Mouse (Mus musculus) left cerebral cortex, postnatal 25 days (tissue): ENCODE results near the gene Cybrd1. TPM values are rescaled to one million over a fixed set of nuclear protein-coding genes. Genes with fewer than 3 reads are reported as not detected.

Experiments
- DNase-seq, 2 experiments: peaks; one replicate each; pipeline ENCODE4 v3.0.0; 2022; ENCODE audit warnings: low spot score in 2 of 2, mixed read lengths in 1 of 2
- intact Hi-C: fragments of 180-260 bp; cut with DNase I; formaldehyde crosslinking; loops from one replicate; pipeline ENCODE4 v1.15.1; 2025
- total RNA-seq, 2 experiments: library from RNA; stranded (reverse); gene quantifications; 2 replicates each; pipeline ENCODE4 v1.2.3; 2021

Cybrd1 gene
- total RNA-seq, 2 experiments from 2014 or later = 2.0 to 2.2 TPM

DNA sequence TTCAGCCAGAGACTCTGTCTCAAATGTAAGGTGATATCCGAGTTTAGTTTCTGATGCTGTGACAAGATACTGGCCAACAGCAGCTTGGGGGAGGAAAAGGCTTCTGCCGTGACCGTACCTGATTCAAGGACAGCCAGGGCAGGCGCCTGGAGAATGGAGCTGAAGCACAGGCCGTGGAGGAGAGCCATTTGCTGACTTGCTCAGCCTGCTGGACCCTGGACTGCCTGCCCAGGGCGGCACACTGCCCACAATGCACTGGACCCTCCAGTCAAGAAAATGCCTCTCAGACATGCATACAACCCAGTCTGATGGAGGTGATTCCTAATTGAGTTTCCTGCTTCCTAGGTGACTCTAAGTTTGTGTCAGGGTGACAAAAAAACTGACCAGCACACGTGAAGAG is 43.8 kb downstream of the Cybrd1 start:
- intact Hi-C loops = no loop called here
- DNase-seq = no peak

DNA sequence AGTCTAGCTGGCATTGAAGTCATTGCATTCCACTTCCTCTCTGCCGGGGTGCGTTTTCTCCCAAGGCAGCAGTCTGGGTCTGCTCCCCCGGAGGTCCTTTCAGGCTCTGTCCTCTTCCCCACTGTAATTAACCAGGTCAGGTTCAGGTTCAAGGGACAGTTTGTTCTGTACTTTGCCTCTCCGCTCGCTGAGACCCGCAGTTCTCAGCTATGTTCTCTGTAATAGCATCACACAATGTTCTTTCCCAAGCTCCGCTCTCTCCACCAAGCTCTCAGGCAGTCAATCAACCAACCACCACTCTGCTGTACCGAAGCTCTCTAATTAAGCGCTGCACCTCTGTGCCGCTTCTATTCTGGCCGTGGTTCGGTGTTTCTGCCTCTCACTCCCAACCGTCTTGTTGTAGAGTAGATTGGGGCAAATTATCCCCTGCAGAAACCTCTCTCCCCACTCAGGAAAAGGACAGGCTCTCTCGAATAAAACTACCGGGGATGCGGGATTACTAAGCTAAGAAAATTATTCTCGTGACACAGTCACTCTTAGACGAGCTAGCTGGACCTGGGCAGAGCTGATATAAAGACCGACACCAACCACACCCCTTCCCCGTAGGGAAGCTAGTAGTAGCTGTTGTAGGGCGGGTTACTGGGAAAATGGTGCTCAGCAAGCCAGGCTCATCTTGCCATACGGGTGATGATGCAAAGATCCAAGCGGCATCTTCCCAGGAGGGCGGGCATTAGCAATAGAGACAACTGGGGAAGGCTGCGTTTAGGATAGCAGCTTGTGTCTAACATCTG is 45.3 kb downstream of the Cybrd1 start:
- intact Hi-C loops = no loop called here
- no peak for DNase-seq

DNA sequence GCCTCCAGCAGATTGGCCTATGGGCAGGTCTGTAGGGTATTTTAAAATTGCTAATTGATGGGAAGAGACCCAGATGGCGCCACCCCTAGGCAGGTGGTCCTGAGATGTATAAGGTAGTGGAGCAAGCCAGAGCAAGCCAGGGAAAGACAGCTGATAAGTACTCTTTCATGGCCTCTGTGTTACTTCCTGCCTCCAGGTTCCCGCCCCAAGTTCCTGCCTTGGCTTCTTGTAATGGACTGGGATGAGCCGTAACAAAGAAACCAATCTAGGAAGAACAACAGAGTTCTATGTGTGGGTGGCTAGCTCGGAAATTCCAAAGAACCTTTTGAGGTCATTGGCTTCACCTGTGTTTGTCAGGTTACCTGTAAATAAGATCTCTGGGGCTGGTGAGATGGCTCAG is 49.5 kb downstream of the Cybrd1 start:
- intact Hi-C loops = no loop called here
- DNase-seq = no peak

DNA sequence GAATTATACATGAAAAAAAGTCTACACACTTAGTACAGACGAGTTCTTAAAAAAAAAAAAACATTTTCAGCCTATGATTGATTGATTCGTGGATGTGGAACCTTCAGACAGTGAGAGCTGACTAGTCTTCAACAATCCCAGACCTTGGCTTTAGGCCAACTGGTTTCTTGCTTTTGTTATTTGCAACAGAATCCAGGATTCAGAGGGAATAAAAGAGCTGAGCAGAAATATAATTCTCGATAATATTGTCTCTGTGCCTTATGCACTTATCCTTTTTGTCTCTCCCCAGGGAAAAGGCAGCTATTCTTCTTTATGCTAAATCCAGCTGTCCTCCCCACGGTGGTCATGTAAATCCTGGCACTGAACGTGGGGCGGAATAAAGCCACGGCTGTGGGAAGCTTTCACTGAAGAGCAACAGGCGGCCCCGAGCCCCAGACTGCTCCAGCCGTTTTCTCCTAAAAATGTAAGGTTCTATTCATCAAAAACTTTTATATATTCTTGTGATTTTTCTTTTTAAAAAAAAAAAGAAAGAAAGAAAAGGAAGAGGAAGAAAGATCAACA is 50.8 kb downstream of the Cybrd1 start:
- intact Hi-C loops = no loop called here
- no peak for DNase-seq

DNA sequence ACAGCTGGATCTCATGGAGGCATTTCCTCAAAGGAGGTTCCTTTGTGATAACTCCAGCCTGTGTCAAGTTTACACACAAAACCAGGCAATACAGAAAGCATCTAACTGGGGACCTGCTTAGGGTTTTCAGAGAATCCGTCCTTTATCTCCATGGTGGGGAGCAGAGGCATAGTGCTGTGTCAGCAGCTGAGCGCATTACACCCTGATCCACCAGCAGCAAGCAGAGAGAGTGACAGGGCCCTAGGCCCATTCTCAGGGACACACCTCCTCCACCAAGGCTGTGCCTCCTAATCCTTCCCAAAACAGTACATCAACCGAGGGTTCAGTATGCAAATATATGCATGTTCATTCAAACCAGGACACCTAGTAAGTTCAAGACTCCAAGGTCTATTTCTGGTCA is 55.3 kb downstream of the Cybrd1 start:
- intact Hi-C loops = no loop called here
- DNase-seq = no peak

DNA sequence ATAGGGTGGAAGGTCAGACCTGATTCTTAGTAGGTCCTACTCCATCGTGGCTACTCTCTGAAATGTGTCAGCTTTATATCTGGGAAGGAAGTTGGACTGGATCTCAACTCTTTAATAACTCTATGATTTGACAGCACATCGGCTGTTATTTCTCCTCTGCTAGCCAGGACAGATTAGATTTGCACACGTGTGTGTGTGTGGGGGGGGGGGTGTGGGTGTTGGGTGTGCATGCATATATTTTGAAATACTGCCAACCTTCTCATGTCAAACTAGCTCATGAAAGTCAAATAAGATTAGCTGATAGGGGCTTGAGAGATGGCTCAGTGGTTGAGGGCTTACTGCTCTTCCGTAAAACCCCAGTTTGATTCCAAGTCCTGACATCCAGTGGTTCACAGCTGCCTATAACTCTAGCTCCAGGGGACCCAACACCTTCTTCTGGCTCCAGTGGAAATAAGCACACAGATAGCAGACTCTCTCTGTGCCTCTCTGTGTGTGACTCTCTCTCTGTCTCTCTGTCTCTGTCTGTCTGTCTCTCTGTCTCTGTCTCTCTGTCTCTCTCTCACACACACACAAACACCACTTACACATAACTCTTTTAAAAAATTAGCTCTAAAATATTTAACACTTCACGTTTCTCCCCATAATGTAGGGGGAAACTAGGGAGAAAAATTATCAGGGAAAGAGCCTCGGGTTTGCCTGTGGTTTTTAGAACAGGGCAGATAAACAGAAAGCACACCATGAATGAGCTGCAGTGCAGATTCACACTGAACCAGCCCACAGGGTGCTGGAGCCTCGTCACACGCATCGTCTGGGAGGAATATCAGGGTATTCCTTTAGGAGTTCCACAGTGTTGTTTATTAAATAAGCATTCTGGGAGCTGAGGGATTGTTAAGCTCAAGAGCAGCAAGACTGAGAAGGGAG is 58.9 kb downstream of the Cybrd1 start:
- intact Hi-C loops = no loop called here
- no peak for DNase-seq

DNA sequence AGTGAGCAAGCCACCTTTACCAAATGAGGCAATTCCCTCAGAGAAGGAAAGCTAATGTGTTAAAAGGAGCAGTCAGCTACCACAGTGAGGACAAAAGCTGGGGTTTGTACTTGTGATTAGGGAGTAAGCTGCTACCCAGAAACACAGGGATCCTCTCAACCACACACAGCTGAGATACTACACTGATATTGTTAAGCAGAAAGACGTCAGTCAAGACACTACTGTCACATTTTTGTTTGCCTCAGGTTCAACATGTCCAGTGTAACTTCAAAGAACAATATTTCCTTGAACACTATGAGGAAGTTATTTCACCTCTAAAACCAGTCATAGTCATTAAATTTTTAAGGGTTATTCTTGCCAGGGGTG is 59.5 kb downstream of the Cybrd1 start:
- intact Hi-C loops = no loop called here
- DNase-seq = no peak

DNA sequence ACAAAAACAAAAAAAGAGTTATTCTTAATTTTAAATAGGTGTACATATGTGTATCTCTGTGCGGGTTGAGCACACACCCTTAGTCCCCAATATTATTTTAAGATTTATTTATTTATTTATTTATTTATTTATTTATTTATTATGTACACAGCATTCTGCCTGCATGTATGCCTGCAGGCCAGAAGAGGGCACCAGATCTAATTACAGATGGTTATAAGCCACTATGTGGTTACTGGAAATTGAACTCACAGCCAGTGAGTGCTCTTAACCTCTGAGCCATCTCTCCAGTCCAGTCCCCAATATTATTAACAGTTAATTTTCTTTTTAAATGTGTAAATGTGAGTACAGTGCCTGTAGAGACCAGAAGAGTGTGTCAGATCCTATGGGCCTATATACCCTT is 60.0 kb downstream of the Cybrd1 start:
- DNase-seq = no peak
- intact Hi-C loops = no loop called here

DNA sequence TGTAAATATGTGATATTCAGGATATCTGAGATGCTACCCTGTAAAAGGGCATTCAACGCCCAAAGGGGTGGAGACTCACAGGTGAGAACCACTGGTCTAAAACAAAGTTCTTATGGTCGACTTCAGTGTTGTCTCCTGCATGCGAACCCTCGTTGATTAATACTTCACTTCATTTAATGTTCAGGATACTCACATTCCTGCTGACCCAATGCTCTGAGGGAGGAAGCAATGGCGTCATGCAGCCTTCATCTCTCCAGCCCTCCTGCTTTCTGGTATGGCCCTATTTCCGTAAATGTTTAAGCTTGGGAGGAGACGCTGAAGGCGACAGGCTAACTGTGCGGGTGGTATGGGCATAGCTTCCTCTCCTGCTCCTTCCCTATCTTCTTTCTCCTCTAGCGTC is 62.0 kb downstream of the Cybrd1 start:
- no peak for DNase-seq
- intact Hi-C loops = no loop called here

DNA sequence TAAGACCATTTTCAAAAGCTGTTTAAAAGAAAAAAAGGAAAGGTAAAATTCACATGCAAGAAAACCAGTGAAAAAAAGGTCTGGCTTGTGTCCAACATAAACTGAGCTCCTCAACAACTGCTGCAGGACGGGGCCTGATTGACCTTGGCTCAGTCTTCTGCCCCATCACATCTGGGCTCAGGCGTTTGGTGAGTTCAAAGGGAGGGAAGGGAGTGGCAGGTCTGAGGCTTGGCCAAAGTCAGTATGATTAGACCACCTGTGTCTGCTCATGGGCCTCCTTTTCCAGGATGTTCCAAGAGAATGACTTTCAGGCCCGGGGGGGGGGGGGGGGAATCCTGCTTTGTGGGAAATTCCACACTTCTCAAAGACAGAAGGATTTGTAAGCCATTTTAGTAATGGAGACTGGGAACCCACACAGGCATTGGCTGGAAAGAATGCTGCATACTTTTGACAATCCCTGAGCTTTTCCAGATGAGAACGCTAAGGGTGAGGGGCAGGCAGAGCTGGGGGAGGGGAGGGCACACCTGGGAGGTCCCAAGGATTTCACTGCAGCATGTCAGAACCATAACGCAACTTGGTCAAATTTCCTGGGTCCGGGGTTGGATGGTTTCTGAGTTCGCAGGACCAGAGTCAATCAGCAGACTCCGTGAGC is 63.0 kb downstream of the Cybrd1 start:
- intact Hi-C loops = no loop called here
- no peak for DNase-seq

DNA sequence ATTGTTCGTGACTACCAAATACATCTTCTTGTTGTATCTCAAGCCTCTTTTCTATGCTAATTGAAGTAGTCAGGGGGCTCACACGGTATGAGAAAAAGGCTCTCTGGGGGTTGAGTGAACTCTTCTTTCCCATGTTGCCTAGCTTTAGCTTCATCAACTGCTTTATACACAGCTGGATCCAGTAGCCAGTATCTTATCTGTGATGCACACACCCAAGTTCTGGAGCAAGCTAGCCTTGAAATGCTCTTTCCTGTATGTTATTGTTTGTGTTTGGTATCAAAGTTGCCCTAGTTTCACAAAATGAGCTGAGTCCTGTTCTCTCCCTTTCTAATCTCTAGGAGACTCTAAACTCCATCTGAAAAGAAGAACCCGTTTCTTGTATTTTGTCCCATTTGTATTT is 70.2 kb downstream of the Cybrd1 start:
- intact Hi-C loops = no loop called here
- DNase-seq = no peak

DNA sequence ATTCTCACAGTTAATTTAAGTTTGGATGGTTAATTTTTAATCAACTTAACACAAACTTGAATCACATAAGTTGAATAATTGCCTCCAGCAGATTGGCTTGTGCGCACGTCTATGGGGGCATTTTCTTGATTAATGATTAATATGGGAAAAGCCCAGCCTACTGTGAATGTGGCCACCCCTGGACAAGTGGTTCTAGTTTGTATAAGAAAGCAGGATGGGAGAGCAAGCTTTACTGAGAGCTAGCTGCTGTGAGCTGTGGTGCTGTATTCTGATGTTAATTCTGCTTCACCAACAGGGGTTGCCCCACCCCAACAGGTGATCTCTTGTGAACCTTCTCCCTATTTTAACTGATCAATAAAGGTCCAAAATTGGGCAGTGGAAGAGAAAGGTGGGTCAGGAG is 71.1 kb downstream of the Cybrd1 start:
- no peak for DNase-seq
- intact Hi-C loops = no loop called here

DNA sequence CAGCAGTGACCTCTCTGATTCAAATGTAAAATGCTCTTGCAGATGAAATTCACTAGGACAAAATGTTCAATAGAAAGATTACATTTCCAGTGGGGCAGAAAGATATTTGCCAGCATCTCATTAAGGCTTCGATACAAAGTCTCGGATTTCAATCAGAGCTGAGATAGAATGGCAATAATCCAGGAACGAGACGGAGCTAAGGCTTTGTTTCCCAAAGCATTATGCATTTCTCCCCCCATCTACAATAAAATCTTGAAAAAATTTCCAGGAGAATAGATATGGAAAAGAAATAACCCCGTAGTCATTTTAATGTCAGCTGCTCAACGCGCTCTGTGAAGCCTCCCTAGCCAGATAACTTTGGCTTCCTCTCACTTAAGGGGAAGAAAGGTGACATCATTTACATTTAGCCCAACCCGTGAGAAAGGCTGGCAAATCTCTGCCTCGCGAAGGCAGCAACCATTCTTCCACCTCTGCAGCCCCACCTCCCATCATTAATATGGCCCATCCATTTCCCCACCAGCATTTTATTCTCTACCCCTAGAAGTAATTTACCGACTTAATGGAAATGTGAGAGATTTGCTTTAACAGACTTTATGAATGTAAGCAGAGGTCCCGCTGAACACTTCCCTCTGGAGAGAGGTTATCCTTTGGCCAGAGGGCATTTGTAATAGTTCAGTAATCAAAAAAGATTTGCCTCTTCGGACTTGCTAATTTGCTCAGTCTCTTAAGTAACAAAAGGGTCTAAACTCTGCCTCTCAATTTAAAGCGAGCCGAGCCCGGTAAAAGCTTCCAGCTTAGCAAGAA is 73.9 kb downstream of the Cybrd1 start:
- no peak for DNase-seq
- intact Hi-C loops = no loop called here

DNA sequence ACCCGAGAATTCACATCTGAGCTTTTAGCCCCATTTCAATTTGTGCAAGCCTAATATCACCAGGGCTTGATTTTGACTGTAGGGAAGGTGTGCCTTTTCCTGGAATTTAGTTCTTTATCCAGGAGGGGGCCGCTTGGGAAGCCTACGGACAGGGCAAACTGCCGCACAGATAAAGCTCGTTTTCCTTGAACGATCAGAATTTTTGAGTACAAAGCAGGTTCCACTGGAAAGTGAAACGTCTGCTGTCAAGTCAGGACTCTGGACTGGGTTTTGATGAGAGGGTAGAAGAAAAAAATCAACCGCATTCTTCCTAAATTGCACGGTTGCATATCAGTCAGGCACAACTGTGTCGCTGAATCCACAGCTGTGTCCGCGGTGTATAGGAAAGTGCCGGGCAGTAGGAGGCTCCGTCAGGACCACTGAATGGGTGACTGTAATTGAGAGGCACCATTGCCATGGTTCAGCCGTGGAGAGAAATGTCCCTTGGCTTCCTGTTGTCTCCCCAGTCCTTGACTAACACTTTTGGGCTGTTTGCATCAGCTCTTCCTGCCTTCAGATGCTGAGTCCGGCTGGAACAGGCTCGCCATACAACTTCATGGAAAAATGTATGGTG is 74.6 kb downstream of the Cybrd1 start:
- no peak for DNase-seq
- intact Hi-C loops = no loop called here

Other genes starting within 250 kb of the Cybrd1 start
- gene Dcaf17, start 62.6 kb upstream of the Cybrd1 start, total RNA-seq = 10 to 100 TPM; 11.6 to 16.9 TPM
- 10 to 100 TPM; 12.6 to 13.6 TPM for gene Mettl8, start 62.3 kb upstream of the Cybrd1 start, total RNA-seq
- 100 to 1,000 TPM; 134 to 135 TPM for gene Dync1i2, start 93.8 kb downstream of the Cybrd1 start, total RNA-seq
- gene Slc25a12, start 249.8 kb downstream of the Cybrd1 start, total RNA-seq = 100 to 1,000 TPM; 147 to 160 TPM